Mouse (Mus musculus): Measurements from ENCODE around the gene Meis1.

- TF ChIP-seq CTCF (IDR thresholded peaks at IDR 0.05; ENCODE audit: insufficient read depth, low read length) (no peak), POLR2A (IDR thresholded peaks at IDR 0.05; ENCODE audit: borderline replicate concordance, extremely low read depth, low read depth, low read length) (no peak)
Observed at GRCm38 (mm10) chr11:18872118-18872751, 146.6 kb downstream of the Meis1 start.

Data from lung, adult 2 months (tissue).